ENCODE assay signal across 8 mouse cellular contexts in the genomic region with DNA sequence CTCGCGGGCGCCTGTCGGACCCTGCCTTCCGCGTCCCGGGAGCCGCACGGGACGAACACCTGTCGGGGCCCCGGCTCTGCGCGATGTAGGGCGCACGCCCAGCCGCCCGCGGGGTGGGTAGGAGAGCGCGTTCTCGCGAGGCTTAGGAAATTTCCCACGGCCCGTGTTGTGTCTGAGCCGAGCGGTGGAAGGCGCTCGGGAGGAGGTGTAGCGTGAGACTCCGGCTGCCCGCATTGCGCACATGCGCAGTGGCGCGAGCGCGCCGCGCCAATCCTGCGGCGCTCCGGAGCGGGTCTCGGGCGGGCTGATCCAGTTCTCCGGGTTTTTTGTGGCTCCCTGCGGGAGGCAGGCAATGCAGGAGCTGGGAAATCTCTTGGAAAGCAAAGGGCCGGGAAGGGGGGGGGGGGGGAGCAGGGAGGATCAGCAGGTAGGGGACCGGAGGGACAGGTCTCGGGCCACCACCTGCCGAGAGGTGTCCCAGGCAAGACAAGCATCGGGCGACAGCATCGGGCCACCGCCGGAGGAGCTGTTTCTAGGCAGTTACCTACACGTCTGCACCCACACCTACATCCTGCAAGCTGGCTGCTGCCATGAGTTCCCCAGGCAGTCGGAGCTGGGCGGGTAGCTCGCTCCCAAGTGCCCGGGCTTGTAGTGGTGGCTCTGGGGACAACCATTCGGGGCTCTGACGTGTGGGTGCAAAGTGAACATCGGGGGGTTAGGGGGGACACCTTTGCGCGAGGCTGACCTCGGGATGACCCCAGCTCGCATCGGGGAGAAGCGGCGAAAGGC.
DNase-seq lines count a peak whose midpoint lies in the region; ATAC-seq lines count a peak whose summit lies in the region.

No protein-coding gene starts in this region.

- under 1% methylated on average over 72 of the region's 72 CpGs for WGBS in intestine, embryonic 14.5 days

- ATAC-seq in intestine, embryonic 14.5 days (replicated peaks; ENCODE audit: low FRiP score, low TSS enrichment, low read depth): peak; percentile 87

- peaks cover 23% of the 10 kb centered on the region for H3K4me1 ChIP-seq in intestine, embryonic 14.5 days (replicated peaks; ENCODE audit: control insufficient read depth, insufficient read depth, low read length)

- H3K27me3 ChIP-seq in intestine, embryonic 14.5 days (replicated peaks; ENCODE audit: control insufficient read depth, insufficient read depth, low read length): no peaks in the 10 kb centered on the region

- peak overlapping the region; percentile 96 for H3K9ac ChIP-seq in intestine, embryonic 14.5 days (ENCODE audit: low read length)

- H3K27ac ChIP-seq in intestine, embryonic 14.5 days (ENCODE audit: low read depth): peak overlapping the region; percentile 99

- intact Hi-C loops in left cerebral cortex, postnatal 14 days (cut with DNase I): no loop called here

- H3K36me3 ChIP-seq in intestine, embryonic 14.5 days (ENCODE audit: control insufficient read depth, insufficient read depth, low read length): no peaks in the 10 kb centered on the region

- peak; percentile 93 to 94 for DNase-seq in adrenal gland, adult 18-20 months (ENCODE audit: low spot score in 2 of 2)
- DNase-seq in embryo, embryonic 11 days: peak; percentile 97
- DNase-seq in gastrocnemius, postnatal 25 days: peak; percentile 97
- peak; percentile 94 for DNase-seq in intestine, embryonic 14.5 days (ENCODE audit: low spot score)
- peak; percentile 97 for DNase-seq in left cerebral cortex, postnatal 14 days (ENCODE audit: low spot score in 2 of 2)
- peak; percentile 99 for DNase-seq in mesoderm, embryonic 11.5 days (ENCODE audit: low read depth, low spot score)
- peak; percentile 94 to 95 for DNase-seq in right cerebral cortex, postnatal 36 days (ENCODE audit: low spot score in 2 of 2)
- DNase-seq in yolk sac, embryonic 10.5 days (ENCODE audit: low spot score): peak; percentile 96

- H3K9me3 ChIP-seq in intestine, embryonic 14.5 days (ENCODE audit: control insufficient read depth, low read length): no peaks in the 10 kb centered on the region

- H3K4me2 ChIP-seq in intestine, embryonic 14.5 days (ENCODE audit: low read length): peak overlapping the region; percentile 95

- peak overlapping the region; percentile 73 for H3K4me3 ChIP-seq in intestine, embryonic 14.5 days (ENCODE audit: low read depth, low read length)

Comparison
In these comparisons a context has a peak if more than half of its experiments do, and no peak if none do; other contexts are left out.
1. Peak in every context shown above with its lines: DNase-seq, ATAC-seq, H3K4me3 ChIP-seq and H3K27ac ChIP-seq.